19 mouse cellular contexts compared by ENCODE assay signal in the genomic region with DNA sequence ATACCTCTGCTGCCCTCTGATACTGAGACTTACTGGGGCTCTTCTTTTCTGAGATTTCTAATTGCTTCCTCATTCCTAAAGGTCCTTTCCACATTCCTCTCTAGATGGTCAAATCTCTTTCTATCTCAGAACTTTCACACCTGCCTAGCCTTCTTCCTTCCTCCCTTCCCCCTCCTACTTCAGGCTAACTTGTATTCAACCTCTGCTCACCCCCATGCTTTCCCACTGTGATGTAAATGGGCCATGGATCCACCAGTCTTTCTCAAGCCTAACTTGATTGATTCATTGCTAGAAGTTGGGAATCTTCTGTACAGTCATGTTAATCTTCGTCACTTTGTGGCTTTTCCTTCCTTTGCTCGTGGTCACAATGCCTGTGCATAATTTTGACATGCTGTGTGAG. TPM values are rescaled to one million over a fixed set of nuclear protein-coding genes. Genes with fewer than 3 reads are reported as not detected.
"Had no signal": no experiment of that assay in that cellular context is flagged by ENCODE, and none has a peak within 500 bp of the region (broad histone marks: within the 10 kb centered on the region; RNA-seq: fewer than 3 reads in every experiment).

No protein-coding gene starts in this region.

- H3K4me1 ChIP-seq: midbrain, embryonic 10.5 days; midbrain, embryonic 12.5 days; midbrain, embryonic 15.5 days; neural tube, embryonic 13.5 days; neural tube, embryonic 15.5 days had no signal

- DNase-seq: lung, adult 18-20 months; lung, embryonic 14.5 days; lung, postnatal 10 days; lung, postnatal 4 days; retina, postnatal 1 day; right cerebral cortex, adult 18-20 months; right cerebral cortex, postnatal 25 days; right cerebral cortex, postnatal 4 days; spleen, adult 18-20 months; thymus, adult 18-20 months; thymus, postnatal 14 days; thymus, postnatal 36 days had no signal

- H3K27ac ChIP-seq: midbrain, embryonic 10.5 days; midbrain, embryonic 12.5 days; midbrain, embryonic 15.5 days; neural tube, embryonic 13.5 days; neural tube, embryonic 15.5 days had no signal

- H3K36me3 ChIP-seq: midbrain, embryonic 10.5 days; midbrain, embryonic 12.5 days; midbrain, embryonic 15.5 days; neural tube, embryonic 13.5 days; neural tube, embryonic 15.5 days had no signal

- H3K4me2 ChIP-seq: lung, embryonic 14.5 days; midbrain, embryonic 12.5 days; midbrain, embryonic 15.5 days; neural tube, embryonic 13.5 days; neural tube, embryonic 15.5 days had no signal

- H3K9ac ChIP-seq: lung, embryonic 14.5 days; midbrain, embryonic 12.5 days; midbrain, embryonic 15.5 days; neural tube, embryonic 13.5 days; neural tube, embryonic 15.5 days had no signal

- H3K4me3 ChIP-seq: midbrain, embryonic 10.5 days; midbrain, embryonic 12.5 days; midbrain, embryonic 15.5 days; myocyte; neural tube, embryonic 13.5 days; neural tube, embryonic 15.5 days had no signal

- H3K9me3 ChIP-seq: midbrain, embryonic 10.5 days; midbrain, embryonic 12.5 days; midbrain, embryonic 15.5 days; neural tube, embryonic 13.5 days; neural tube, embryonic 15.5 days had no signal

- ATAC-seq: midbrain, embryonic 15.5 days had no signal

- H3K27me3 ChIP-seq: midbrain, embryonic 12.5 days; midbrain, embryonic 15.5 days; neural tube, embryonic 13.5 days; neural tube, embryonic 15.5 days had no signal

RNA-seq across cellular contexts. Expression of a gene that starts 15.6 kb away (rescaled TPM):
- total RNA-seq: megakaryocyte, adult 5-6 weeks had no signal
- polyA plus RNA-seq: myocyte had no signal
